In genomic region chr1:151917736-151918135, GRCm38 (mm10) we compare ENCODE assay signal across 13 mouse cellular contexts.
"Had no signal": no experiment of that assay in that cellular context is flagged by ENCODE, and none has a peak within 500 bp of the region (broad histone marks: within the 10 kb centered on the region; RNA-seq: fewer than 3 reads in every experiment).

No protein-coding gene starts in this region.

- H3K27ac ChIP-seq: limb, embryonic 13.5 days had no signal

- H3K4me2 ChIP-seq: limb, embryonic 13.5 days; liver, embryonic 11.5 days; lung, embryonic 14.5 days; midbrain, embryonic 15.5 days had no signal

- H3K36me3 ChIP-seq: midbrain, embryonic 15.5 days had no signal

- DNase-seq: kidney, adult 8-10 months; kidney, postnatal 25 days; layer of hippocampus, adult 9-11 months; layer of hippocampus, postnatal 36 days; lung, embryonic 14.5 days; lung, postnatal 10 days; lung, postnatal 4 days; right cerebral cortex, adult 18-20 months; right cerebral cortex, postnatal 25 days had no signal

- H3K9me3 ChIP-seq: limb, embryonic 13.5 days; midbrain, embryonic 15.5 days had no signal

- H3K27me3 ChIP-seq: limb, embryonic 13.5 days; midbrain, embryonic 15.5 days had no signal

- H3K4me3 ChIP-seq: limb, embryonic 13.5 days; midbrain, embryonic 15.5 days had no signal

- H3K9ac ChIP-seq: limb, embryonic 13.5 days; lung, embryonic 14.5 days; midbrain, embryonic 15.5 days had no signal

- ATAC-seq: intestine, postnatal 0 days; midbrain, embryonic 15.5 days had no signal
